Mouse (Mus musculus) erythroblast, embryonic 14.5 days (primary cell): Measurements from ENCODE around the gene Irf2.

Experiments
- GATA1 ChIP-seq: IDR thresholded peaks from 2 replicates; pipeline ENCODE4 v1.6.1; 2012; ENCODE audit warnings: low read length, inconsistent platforms, mixed read lengths
- TAL1 ChIP-seq: IDR thresholded peaks from 3 replicates; pipeline ENCODE4 v1.6.1; 2012; ENCODE audit warnings: low read length, inconsistent platforms, mixed read lengths

DNA sequence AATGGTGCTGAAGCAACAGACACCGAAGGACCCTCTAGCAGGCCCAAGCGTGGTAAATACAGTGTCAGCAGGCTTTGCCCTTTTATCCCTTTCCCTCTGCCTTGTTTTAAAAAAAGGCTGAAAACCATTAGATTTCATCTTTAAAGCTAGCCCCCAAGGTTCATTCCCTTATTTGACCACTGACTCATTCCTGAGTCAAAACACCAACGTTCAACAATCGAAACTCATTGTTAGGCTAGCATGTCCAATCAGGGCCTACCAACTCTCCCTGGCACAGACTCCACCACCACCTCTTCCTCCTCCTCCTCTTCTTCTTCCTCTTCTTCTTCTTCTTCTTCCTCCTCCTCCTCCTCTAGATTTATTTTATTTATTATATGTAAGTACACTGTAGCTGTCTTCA is 30.2 kb upstream of the Irf2 start:
- no peak for TF ChIP-seq GATA1
- TF ChIP-seq TAL1 = no peak
